Mouse (Mus musculus): Measurements from ENCODE around the gene Uck1. TPM values are rescaled to one million over a fixed set of nuclear protein-coding genes. Genes with fewer than 3 reads are reported as not detected.

Uck1 gene
- total RNA-seq, 2 experiments from 2014 or later, result 30.9 to 34.9 TPM

DNA sequence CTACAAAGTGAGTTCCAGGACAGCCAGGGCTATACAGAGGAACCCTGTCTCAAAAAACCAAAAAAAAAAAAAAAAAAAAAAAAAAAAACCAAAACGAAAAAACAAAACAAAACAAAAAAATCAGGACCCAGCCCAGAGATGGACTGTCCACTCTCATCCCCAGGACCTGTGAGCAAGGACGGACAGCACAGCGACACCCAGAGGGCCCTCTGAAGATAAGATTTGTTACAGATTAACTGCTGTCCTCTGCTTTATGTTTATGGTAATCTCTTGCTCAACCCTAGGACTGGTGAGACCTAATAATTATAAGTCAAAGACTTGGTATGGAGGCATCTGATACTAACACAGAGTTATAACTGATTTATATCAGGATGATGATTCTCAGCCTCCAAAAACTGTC is 15.9 kb upstream of the Uck1 start:
- no peak for DNase-seq
- intact Hi-C loops (cut with DNase I), result no loop called here

DNA sequence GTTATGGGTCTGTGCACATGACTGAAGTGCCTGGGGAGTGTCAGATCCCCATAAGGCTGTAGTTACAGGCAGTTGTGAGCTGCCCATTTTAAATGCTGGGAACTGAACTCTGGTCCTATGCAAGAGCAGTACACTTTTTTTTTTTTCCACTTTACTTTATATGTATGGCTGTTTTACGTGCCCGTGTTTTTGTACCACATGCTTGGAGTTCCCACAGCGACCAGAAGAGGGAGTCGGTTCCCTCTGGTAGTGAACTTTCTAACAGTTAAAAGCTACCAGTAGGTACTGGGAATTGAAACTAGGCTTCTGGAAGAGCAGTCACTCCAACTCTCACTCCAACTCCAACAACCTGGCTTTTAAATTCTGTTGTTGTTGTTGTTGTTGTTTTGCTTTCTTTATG is 676 bp upstream of the Uck1 start:
- DNase-seq, result peak; percentile 32 to 57
- intact Hi-C loops (cut with DNase I), result no loop called here

DNA sequence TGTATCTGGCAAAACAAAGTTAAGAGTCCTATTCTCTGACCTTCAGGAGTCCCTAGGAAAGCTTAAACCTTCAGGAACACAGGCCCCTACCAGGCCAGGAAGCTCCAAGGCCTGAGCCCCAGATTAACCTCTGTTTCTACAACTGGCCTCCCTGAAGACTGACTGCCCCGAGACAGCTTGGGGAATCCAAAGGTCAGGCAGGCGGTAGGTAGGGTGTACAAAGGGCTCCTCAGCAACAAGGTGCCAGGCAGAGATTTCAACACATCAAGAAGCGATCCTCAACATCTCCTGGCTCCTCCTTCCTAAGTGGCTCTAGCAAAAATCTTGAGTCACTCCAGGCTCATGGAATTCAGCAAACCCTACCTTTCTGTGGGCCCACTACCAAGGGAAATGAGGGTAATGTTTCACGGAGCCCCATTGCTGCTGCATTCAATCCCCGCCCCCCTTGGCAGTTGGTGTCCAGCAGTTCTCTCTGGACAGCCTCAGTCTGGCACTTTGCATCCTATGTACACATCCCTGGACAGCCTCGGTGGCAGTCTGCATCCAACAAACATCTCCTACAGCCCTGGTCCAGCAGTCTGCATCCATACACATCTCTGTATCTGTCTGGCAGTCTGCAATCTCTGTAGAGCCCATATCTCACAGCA is 949 bp downstream of the Uck1 start:
- intact Hi-C loops (cut with DNase I), result no loop called here
- no peak for DNase-seq

DNA sequence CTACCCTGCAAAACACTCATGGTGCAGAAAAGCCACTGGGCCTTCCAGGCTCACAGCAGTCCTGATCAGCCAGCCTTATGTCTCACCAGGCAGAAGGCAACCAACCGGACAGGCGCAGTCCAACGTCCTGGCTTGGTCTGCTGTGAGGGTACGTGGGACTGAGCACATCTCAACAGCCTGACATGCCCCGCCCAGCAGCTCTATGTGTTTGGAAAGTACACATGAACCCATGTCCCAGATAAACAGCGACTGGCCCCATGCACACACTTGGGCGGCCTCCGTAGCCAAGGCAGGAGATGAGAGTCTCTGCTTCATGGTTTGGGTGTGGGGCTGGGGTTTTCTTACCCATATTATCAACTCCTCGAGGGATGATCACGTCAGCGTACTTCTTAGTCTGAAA is 3.7 kb downstream of the Uck1 start:
- no peak for DNase-seq
- intact Hi-C loops (cut with DNase I), result no loop called here

DNA sequence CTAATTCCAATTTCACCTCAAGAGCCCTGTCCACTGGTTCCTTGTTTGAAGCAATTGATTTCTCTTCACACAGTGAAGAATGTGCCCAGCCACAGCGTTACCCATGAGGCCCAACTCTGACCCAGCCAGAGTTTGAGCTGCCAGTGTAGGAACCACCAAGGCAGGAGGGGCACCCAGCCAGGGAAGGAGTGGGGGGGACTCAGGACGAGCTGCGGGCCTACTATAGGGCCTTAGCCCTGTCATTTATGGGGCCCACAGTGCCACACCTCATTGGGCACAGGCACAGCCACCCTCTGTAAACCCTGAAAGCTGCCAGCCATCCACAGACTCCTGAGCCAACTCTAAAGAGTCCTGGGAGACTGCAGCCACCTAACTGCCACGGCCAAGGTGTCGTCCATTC is 5.4 kb downstream of the Uck1 start:
- intact Hi-C loops (cut with DNase I), result no loop called here
- DNase-seq, result no peak

DNA sequence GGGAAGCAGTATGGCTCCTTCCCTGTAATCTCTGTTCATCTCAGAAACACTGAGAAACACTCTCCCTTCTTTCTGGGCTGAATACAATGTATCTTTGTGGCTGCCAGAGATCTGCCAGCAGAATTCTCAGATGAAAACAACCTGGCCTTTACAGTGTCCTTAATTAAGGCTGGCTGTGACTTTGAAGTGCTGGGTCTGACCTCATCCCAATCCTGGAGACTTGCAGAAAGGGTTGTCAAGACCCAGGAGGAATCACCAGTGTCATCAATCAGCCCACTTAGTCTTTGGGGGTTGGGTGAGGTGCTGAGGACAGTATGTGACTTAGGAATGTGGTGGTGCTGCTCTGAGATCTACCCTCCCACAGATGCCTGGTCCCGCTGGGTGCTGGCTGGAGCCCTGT is 6.6 kb downstream of the Uck1 start:
- intact Hi-C loops (cut with DNase I), result no loop called here
- no peak for DNase-seq

DNA sequence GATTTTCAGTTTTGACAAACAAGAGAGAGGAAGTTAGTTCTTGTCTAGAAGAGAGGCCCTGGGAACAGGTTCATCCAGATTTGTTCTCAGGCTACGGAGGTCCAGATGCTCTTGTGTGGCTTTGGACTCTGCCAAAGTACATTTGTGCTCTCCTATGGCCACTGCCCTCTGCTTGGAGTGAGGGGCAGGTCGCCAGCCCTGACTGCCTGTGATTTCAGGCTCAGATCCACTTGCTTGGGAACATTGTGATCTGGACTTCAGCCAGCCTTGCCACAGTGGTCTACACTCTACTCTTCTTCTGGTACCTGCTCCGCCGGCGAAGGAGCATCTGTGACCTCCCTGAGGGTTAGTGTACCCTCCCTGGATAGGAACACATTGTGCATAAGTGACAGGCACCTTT is 7.3 kb downstream of the Uck1 start:
- DNase-seq, result no peak
- intact Hi-C loops (cut with DNase I), result no loop called here

DNA sequence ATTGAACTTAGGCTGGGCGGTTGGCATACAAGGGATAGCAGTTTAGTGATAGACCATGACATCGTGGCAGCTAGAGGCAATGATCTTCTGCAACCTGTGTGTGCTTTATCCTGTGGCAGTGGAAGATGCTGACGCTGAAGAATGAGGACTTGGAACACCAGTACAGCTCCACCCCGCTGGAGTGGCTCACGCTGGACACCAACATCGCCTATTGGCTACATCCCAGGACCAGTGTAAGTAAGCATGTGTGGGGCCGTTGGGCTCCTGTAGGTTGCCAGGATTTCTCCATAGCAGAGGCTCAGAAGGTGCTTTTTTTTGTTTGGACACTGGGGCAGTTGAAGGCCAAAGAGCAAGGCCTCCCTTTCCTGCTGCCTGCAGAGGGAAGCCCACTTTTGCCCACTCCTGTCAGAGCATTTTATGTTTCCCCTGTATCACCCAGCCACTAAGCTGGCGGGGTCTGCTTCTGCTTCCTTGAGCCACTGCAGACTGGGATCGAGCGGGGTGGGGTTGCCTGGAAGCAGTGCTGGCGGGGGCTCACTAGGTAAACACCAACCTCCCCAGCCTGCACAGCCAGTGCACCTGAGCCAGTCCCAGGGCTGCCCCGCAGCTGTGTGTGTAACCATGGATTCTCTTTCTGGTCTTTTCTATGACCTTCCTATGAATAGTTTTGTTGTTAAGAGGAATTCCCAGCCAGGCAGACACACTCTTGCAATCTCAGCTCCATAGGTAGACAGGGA is 8.0 kb downstream of the Uck1 start:
- DNase-seq, result no peak
- intact Hi-C loops (cut with DNase I), result no loop called here

DNA sequence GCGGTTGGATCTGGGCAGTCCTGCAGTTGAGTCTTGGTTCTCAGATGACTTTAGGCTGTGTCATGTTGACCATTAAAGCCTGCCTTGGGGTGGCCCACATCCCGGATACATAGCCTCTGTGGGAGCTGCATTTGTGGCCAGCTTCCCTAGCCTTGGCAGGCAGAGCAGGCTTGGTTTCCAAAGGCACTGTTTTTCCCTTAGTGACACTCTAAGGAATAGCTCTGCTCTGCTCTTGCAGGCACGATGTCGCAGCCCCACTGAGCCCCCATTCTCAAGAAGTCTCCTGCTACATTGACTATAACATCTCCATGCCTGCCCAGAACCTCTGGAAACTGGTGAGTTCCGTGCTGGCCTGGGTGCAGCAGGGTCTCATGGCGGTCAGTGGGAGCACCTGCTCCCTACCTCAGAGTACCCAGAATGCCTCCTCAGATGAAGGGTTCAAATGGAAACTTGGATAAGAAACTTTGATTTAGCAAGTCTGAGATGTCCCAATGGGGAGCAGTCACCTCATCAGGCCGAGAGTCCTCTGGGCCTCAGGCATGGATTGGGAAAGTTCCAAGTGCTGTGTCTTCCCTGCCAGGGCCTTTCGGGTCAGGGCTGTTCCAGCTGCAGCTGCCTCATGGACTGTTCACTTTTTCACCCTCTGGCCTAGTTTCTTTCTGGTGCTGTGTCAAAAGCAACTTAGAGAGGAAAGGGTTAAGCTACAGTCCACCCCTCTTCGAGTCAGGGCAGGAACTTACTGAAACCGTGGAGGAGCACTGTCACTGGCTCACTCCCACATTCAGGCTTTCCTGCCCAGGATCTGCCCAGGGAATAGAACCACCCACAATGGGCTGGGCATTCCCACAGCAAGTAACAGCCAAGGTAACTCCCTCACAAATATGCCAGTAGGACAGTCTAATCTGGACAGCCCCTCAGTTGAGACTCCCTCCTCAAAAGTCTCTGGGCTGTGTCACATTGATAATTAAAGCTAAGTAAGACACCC is 11.3 kb downstream of the Uck1 start:
- DNase-seq, result peak; percentile 48 to 49
- intact Hi-C loops (cut with DNase I), result no loop called here

DNA sequence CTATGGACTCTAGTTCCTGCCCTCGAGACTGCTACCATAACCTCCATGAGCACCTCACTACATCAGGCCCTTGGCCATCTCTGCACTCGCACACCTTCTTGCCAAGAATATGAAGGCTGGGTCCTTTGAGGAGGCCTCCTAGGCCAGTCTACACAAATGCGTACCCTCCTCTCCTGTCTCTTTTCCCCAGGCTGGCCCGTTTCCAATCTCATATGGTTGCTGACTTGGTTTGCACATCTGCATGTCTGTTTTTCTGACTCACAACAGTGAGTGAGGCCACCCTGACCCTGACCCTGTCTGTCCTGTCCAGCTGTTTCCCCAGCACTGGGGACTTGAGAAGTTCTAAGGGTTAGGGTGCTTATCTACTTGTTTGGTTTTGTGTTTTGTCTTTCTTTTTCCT is 13.2 kb downstream of the Uck1 start:
- DNase-seq, result no peak
- intact Hi-C loops (cut with DNase I), result no loop called here

DNA sequence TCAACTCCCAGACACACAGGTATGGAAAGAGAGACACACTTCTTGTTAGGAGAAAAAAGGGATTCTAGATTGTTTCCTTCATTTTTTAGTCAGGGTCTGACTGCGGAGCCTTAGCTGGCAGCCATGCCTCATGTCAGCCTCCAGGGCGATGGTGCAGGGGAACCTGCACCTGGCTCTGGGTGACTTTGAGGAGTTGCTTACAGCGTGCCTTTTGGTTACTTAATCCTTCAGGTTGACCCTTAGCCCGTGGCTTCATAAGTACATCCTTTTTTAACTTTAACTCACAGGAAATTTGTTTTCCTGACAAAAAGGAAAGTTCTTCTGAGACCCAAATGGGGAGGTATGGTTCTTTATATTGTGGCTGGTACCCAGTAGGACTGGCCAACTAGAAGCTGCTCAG is 17.0 kb downstream of the Uck1 start:
- no peak for DNase-seq
- intact Hi-C loops (cut with DNase I), result no loop called here

DNA sequence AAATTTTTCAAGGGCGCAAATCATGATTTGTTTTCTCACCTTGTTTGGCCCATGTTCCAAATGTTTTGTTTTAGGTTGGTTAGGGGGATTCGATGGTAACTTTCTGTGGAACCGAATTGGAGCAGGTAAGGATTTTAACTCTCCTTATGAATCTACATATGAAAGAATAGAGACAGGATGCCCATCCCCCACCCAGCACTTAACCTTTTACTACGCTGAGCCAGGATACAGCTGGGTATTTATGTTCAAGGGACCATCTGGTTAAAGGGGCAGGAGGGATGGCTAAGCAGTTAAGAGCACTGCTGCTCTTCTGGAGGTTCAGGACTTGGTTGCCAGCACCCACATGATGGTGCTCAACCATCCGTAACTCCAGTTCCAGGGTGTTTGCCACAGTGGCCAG is 19.4 kb downstream of the Uck1 start:
- intact Hi-C loops (cut with DNase I), result no loop called here

DNA sequence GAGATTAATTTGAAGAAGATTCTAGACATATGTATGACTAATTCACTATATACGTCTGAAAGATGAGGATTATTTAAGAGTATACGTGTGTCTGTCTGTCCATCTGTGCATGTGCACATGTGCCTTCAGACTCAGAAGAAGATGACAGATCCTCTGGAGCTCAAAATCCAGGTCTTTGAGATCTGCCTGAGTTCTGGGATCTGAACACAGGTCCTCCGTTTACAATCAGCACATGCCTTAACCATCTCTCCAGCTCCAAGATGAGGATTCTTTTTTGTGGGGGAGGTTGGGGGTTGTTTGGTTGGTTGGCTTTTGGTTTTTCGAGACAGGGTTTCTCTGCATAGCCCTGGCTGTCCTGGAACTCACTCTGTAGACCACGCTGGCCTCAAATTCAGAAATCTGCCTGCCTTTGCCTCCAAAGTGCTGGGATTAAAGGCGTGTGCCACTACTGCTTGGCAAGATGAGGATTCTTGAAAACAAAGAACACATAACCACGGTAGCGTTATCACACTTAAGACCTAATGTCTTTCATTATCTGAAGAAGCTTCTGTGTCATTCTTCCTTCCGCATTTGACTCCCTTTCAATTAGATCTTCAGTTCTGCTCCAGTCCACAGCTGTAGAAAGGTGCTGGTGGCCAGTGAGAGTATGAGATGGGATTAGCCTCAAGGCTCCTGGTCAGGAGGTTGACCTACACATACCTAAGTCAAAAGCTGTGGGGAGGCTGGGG is 21.1 kb downstream of the Uck1 start:
- DNase-seq, result no peak
- intact Hi-C loops (cut with DNase I), result loop anchor here (5.0 kb wide), 1 partner anchor 87 kb away; the partner anchor contains the start of gene Prrc2b

More for the DNA sequence above, 19.4 kb downstream of the Uck1 start:
- no peak for DNase-seq

DNA sequence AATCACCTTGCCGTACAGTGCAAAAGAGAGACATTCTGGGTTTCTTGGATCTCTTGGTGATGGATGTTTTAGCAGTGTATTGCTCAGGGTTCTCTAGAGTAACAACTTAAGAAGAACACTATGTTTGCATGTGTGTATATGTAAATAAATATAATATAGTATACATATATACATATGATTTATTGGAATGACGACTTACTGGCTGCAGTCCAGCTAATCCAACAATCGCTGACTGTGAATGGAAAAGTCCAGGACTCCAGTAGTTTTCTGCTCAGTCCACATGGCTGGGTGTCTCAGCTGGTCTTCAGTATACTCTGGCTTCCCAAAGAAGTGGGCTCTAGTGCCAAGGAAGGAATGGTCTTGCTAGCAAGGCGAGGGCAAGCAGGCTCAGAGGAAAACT is 22.4 kb downstream of the Uck1 start:
- no peak for DNase-seq
- intact Hi-C loops (cut with DNase I), result loop anchor here (5.0 kb wide), 1 partner anchor 85 kb away; the partner anchor contains the start of gene Prrc2b

DNA sequence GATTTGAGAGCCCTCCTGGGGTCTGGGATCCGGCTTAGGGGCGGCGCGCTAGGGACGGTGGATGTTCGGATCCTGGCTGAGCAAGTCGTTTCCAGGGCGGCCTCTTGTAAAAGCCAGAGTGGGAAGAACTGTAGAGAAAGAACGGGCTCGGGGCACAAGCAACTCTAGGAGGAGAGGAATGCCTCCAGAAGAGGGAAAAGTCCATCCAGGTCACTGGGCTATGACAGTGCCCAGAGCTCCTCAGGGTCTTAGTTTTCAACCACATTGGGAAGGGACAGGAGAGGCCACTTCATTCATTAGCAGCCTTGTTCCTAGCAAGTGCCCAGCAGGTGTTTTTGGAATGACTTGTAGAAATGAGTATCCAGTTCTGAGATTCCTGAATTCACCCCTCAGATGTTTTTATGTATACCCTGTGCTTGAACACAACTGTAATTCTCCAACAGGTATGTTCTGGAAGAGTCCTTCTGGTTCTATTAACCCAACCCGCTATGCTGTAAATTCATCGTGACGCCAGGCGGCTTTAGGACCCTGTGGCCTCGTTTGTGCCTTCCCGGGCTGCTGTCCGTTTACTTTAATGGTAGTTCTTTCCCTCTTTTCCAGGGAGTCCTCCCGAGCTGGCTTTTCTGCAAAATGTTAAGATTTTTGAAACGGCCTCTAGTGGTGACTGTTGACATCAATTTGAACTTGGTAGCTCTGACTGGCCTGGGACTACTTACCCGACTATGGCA is 23.0 kb downstream of the Uck1 start:
- DNase-seq, result peak; percentile 65 to 71
- intact Hi-C loops (cut with DNase I), result loop anchor here (5.0 kb wide), 1 partner anchor 85 kb away; the partner anchor contains the start of gene Prrc2b

DNA sequence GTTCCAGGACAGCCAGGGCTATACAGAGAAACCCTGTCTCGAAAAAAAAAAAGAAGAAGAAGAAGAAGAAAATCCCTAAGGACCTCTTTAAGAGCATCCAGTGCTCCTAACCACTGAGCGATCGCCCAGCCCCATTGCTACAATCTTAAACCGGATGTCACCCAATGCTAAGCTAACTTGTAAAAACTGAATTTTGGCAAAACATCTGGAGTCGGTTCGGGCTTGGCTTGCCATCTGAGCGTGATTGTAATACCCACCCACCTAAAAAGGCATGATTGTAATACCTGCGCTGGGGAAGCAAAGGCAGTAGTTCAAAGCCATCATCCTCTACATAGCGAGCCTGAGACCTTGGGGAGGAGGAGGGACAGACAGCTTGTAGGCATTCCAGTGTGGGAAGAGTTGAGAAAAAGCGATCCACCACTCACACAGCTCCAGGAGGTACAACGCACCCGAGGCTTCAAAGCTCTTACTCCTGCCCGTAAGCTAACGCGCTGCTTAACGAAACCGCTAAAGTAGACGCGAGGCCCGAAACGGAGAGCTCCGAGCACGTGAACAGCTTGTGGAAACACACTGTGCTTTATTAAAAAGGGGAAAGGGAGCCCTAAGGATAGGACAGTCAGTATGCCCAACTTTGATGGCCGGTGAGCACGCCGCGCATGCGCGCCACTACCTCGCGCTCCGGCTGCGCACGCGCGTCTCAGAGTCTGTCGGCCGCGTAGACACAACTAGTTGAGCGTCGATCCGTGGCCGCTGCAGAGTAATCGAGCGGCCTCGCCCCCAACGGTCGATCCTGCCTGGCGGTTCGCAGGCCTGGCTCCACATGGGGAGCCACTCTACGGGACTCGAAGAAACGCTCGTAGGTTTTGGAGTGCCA is 23.8 kb downstream of the Uck1 start, which contains the start of gene Pomt1:
Gene Pomt1 (plus strand): TSS at position 705 of the 874 bp plus-strand sequence.
- intact Hi-C loops (cut with DNase I), result loop anchor here (5.0 kb wide), 1 partner anchor 84 kb away; the partner anchor contains the start of gene Prrc2b
- peak; percentile 93 to 94 for DNase-seq

DNA sequence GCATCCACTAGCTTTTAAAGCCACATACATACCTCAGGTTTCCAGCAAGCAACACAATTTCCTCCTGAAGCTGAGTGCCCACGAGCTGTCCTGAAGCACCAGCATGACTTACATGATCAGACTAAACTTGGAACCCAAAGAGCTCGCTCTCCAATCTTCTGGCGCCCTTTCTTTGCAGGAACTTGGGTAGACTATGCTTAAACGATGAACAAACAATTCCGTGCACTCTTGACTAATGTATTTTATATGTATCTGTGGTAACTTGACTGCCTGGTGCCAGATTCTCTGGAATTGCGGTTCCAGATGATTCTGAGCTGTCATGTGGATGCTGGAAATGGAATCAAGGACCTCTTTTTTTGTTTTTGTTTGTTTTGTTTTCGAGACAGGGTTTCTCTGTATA is 24.5 kb downstream of the Uck1 start:
- no peak for DNase-seq
- intact Hi-C loops (cut with DNase I), result loop anchor here (5.0 kb wide), 1 partner anchor 83 kb away; the partner anchor contains the start of gene Prrc2b

DNA sequence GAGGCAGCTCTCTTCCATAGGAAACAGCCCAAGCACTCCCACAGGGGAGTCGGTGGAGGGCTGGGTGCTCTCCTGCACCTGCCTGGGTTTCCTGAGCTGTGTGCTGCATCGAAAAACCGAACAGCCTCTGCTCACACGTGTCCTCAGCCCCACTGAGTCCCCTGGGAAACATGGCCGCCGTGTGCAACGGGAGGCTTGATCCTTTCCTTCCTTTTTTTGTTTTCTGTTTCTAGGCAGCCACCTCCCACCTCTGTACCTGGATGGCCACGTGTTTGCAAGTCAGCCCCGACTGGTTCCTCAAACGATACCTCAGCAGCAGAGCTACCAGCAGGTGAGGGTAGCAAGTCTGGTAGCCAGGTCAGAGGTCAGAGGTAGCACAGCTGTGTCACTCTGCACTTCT is 37.9 kb downstream of the Uck1 start:
- DNase-seq, result no peak
- intact Hi-C loops (cut with DNase I), result no loop called here

DNA sequence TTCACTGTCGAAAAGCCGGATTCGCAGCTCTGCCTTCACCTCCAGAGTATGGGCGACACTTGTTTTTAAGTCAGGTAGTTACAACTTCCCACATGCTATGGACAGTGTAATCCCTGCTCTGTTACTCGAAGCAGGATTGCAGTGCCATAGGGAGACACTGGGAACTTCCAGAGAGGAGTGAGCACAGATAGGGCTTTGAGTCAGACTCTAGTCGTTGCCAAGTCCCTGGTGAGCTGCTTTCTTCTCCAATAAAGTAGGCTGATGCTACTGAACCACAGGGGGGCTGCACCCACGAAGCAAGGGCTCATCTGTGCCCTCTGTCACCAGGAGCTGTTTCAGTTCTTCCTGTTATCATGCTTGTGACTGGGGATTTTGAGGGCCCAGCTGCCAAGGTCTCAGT is 38.4 kb downstream of the Uck1 start:
- DNase-seq, result no peak

More for the DNA sequence above, 38.4 kb downstream of the Uck1 start:
- intact Hi-C loops (cut with DNase I), result no loop called here

All from heart, postnatal 10 days (tissue).